Mouse (Mus musculus) hindbrain, postnatal 0 days (tissue): ENCODE data around the gene Plscr4. TPM values are rescaled to one million over a fixed set of nuclear protein-coding genes. Genes with fewer than 3 reads are reported as not detected.

ENCODE experiments used
- ATAC-seq: fragments of 200-750 bp; cut with Nextera tagmentation; 2 replicates; pipeline ENCODE4 v1.8.0; 2017; ENCODE audit warnings: mild to moderate bottlenecking, moderate TSS enrichment, moderate library complexity
- DNase-seq: peaks from one replicate; pipeline ENCODE4 v3.0.0-alpha.2; 2015; ENCODE audit warnings: low spot score
- H3K27ac ChIP-seq: fragments of 300-500 bp; sonication (generic); 2 replicates; pipeline ENCODE4 v1.5.1; 2014; ENCODE audit warnings: mild to moderate bottlenecking
- H3K27me3 ChIP-seq: fragments of 300-500 bp; sonication (generic); 2 replicates; pipeline ENCODE4 v1.6.1; 2014; ENCODE audit warnings: low read length, mixed read lengths; ENCODE audit not compliant: insufficient read depth
- H3K36me3 ChIP-seq: fragments of 300-500 bp; sonication (generic); 2 replicates; pipeline ENCODE4 v1.6.1; 2014; ENCODE audit warnings: low read length, mixed read lengths; ENCODE audit not compliant: insufficient read depth
- H3K4me1 ChIP-seq: fragments of 300-500 bp; sonication (generic); 2 replicates; pipeline ENCODE4 v1.6.1; 2014; ENCODE audit warnings: antibody characterized with exemption, low read length, mixed read lengths; ENCODE audit not compliant: insufficient read depth
- H3K4me2 ChIP-seq: fragments of 300-500 bp; sonication (generic); 2 replicates; pipeline ENCODE4 v1.6.1; 2014; ENCODE audit warnings: low read depth, mild to moderate bottlenecking, low read length, moderate library complexity, mixed read lengths
- H3K4me3 ChIP-seq: fragments of 300-500 bp; sonication (generic); 2 replicates; pipeline ENCODE4 v1.5.1; 2014; ENCODE audit warnings: low read length
- H3K9ac ChIP-seq: fragments of 300-500 bp; sonication (generic); replicated peaks from 2 replicates; pipeline ENCODE4 v1.6.1; 2014; ENCODE audit warnings: mild to moderate bottlenecking, low read length, moderate library complexity, mixed read lengths
- H3K9me3 ChIP-seq: fragments of 300-500 bp; sonication (generic); 2 replicates; pipeline ENCODE4 v1.6.1; 2016; ENCODE audit warnings: low read length, mixed read lengths
- CTCF ChIP-seq: IDR thresholded peaks from 2 replicates; pipeline ENCODE4 v1.5.1; 2016; ENCODE audit warnings: antibody characterized with exemption, control low read depth, low read depth
- WGBS: fragments of 180-500 bp; shearing (Covaris S2); extraction: QIAGEN DNeasy Blood & Tissue Kit; methylation state at CpG from one replicate; pipeline ENCODE4 v1.1.7; 2014; 5-methylcytosine and 5-hydroxymethylcytosine counted together
- polyA plus RNA-seq: library from polyadenylated mRNA; unstranded; fragments of >200 nt; fragmentation: Nextera tagmentation; extraction: Ambion mirVana; gene quantifications from 2 replicates; pipeline ENCODE4 v1.2.1, GENCODE M21; 2015
- total RNA-seq: library from RNA; depleted of rRNA; stranded (reverse); fragments of >200 nt; gene quantifications from 2 replicates; pipeline ENCODE4 v1.2.3, GENCODE M21; 2014; rRNA removed

Plscr4 gene
- total RNA-seq (2.8 and 3.8 TPM in 2 replicates), polyA plus RNA-seq (5.7 and 5.9 TPM in 2 replicates)

- Histone ChIP-seq H3K9ac (peak within 1 kb of the TSS; percentile 69), H3K4me1 (no peaks in the 10 kb centered on the region), H3K36me3 (no peaks in the 10 kb centered on the region), H3K4me3 (peak within 1 kb of the TSS; percentile 77), H3K4me2 (peak within 1 kb of the TSS; percentile 99), H3K27me3 (no peaks in the 10 kb centered on the region), H3K9me3 (no peaks in the 10 kb centered on the region), H3K27ac (peak within 1 kb of the TSS; percentile 71; the same call in 1 of the 2 replicates)
- no peak for TF ChIP-seq CTCF
- ATAC-seq (peak; percentile 91), DNase-seq (peak; percentile 54)
- 11% methylated on average over 41 of the region's 43 CpGs for WGBS
Observed at GRCm38 (mm10) chr9:92457261-92458058, at the start of gene Plscr4. TSS of gene Plscr4 (plus strand) at chr9:92457373.

- Histone ChIP-seq H3K9me3 (no peaks in the 10 kb centered on the region), H3K9ac (no peak overlapping the region), H3K4me1 (no peaks in the 10 kb centered on the region), H3K27ac (no peak overlapping the region), H3K36me3 (no peaks in the 10 kb centered on the region), H3K4me3 (no peak overlapping the region), H3K27me3 (no peaks in the 10 kb centered on the region), H3K4me2 (no peak overlapping the region)
- WGBS = 93% methylated on average over 3 of the region's 3 CpGs
- DNase-seq (no peak), ATAC-seq (no peak)
- TF ChIP-seq CTCF = no peak
Observed at GRCm38 (mm10) chr9:92410225-92410624, 46.9 kb upstream of the Plscr4 start.

GRCm38 (mm10) chr9:92412045-92412444 is 45.1 kb upstream of the Plscr4 start:
- H3K27me3 ChIP-seq = no peaks in the 10 kb centered on the region
- no peak overlapping the region for H3K4me3 ChIP-seq
- ATAC-seq (no peak), DNase-seq (no peak)
- no peaks in the 10 kb centered on the region for H3K36me3 ChIP-seq
- 60% methylated on average over 2 of the region's 2 CpGs for WGBS
- no peaks in the 10 kb centered on the region for H3K4me1 ChIP-seq
- H3K9ac ChIP-seq = no peak overlapping the region
- H3K4me2 ChIP-seq = no peak overlapping the region
- H3K9me3 ChIP-seq = no peaks in the 10 kb centered on the region
- no peak overlapping the region for H3K27ac ChIP-seq
- no peak for TF ChIP-seq CTCF

GRCm38 (mm10) chr9:92413684-92414083 is 43.5 kb upstream of the Plscr4 start:
- no peak overlapping the region for H3K9ac ChIP-seq
- ATAC-seq (no peak), DNase-seq (no peak)
- H3K9me3 ChIP-seq = no peaks in the 10 kb centered on the region
- 83% methylated on average over 3 of the region's 3 CpGs for WGBS
- no peak for TF ChIP-seq CTCF
- no peaks in the 10 kb centered on the region for H3K27me3 ChIP-seq
- no peak overlapping the region for H3K27ac ChIP-seq
- no peak overlapping the region for H3K4me2 ChIP-seq
- H3K4me1 ChIP-seq = no peaks in the 10 kb centered on the region
- H3K36me3 ChIP-seq = no peaks in the 10 kb centered on the region
- no peak overlapping the region for H3K4me3 ChIP-seq

- no peak overlapping the region for H3K4me2 ChIP-seq
- ATAC-seq (no peak), DNase-seq (peak; percentile 13)
- H3K9ac ChIP-seq = no peak overlapping the region
- H3K36me3 ChIP-seq = no peaks in the 10 kb centered on the region
- no peak overlapping the region for H3K4me3 ChIP-seq
- no peak overlapping the region for H3K27ac ChIP-seq
- no peaks in the 10 kb centered on the region for H3K9me3 ChIP-seq
- no peak for TF ChIP-seq CTCF
- H3K27me3 ChIP-seq = no peaks in the 10 kb centered on the region
- no peaks in the 10 kb centered on the region for H3K4me1 ChIP-seq
Observed at GRCm38 (mm10) chr9:92437781-92438180, 19.4 kb upstream of the Plscr4 start.

GRCm38 (mm10) chr9:92441468-92441867 is 15.7 kb upstream of the Plscr4 start:
- Histone ChIP-seq H3K4me2 (no peak overlapping the region), H3K4me3 (no peak overlapping the region), H3K4me1 (no peaks in the 10 kb centered on the region), H3K36me3 (no peaks in the 10 kb centered on the region), H3K9me3 (no peaks in the 10 kb centered on the region), H3K27ac (no peak overlapping the region), H3K9ac (no peak overlapping the region), H3K27me3 (no peaks in the 10 kb centered on the region)
- TF ChIP-seq CTCF = no peak
- WGBS = 85% methylated on average over 4 of the region's 4 CpGs
- no peak for ATAC-seq
- no peak for DNase-seq

GRCm38 (mm10) chr9:92444536-92444935 is 12.6 kb upstream of the Plscr4 start:
- no peaks in the 10 kb centered on the region for H3K36me3 ChIP-seq
- no peak overlapping the region for H3K4me2 ChIP-seq
- no peak for ATAC-seq
- no peak for DNase-seq
- no peaks in the 10 kb centered on the region for H3K9me3 ChIP-seq
- H3K27ac ChIP-seq = no peak overlapping the region
- no peak overlapping the region for H3K4me3 ChIP-seq
- no peaks in the 10 kb centered on the region for H3K27me3 ChIP-seq
- H3K9ac ChIP-seq = no peak overlapping the region
- no peak for TF ChIP-seq CTCF
- no peaks in the 10 kb centered on the region for H3K4me1 ChIP-seq
